Mouse (Mus musculus): ENCODE data around the gene Bin2. TPM values are rescaled to one million over a fixed set of nuclear protein-coding genes. Genes with fewer than 3 reads are reported as not detected.

Bin2 gene
- polyA plus RNA-seq, 1 experiment from 2014 or later = 7.3 TPM

- no peaks in the 10 kb centered on the region for H3K4me1 ChIP-seq
- 52% methylated on average over 5 of the region's 5 CpGs for WGBS
- no peak overlapping the region for H3K9ac ChIP-seq
- no peak for ATAC-seq (ENCODE audit: borderline replicate concordance, extremely low read depth, low FRiP score, low TSS enrichment)
- no peak overlapping the region for H3K4me3 ChIP-seq
- no peak overlapping the region for H3K4me2 ChIP-seq
- H3K27ac ChIP-seq = no peak overlapping the region
- no peaks in the 10 kb centered on the region for H3K9me3 ChIP-seq
- no peaks in the 10 kb centered on the region for H3K36me3 ChIP-seq
- peaks cover 20% of the 10 kb centered on the region for H3K27me3 ChIP-seq
These were observed 31.1 kb upstream of the Bin2 start for GRCm38 (mm10) chr15:100700424-100700823.

- peaks cover 19% of the 10 kb centered on the region for H3K27me3 ChIP-seq
- no peak for ATAC-seq (ENCODE audit: borderline replicate concordance, extremely low read depth, low FRiP score, low TSS enrichment)
- H3K4me3 ChIP-seq = no peak overlapping the region
- WGBS = 57% methylated on average over 6 of the region's 6 CpGs
- H3K4me1 ChIP-seq = no peaks in the 10 kb centered on the region
- H3K9me3 ChIP-seq = no peaks in the 10 kb centered on the region
- H3K9ac ChIP-seq = no peak overlapping the region
- H3K4me2 ChIP-seq = no peak overlapping the region
- no peaks in the 10 kb centered on the region for H3K36me3 ChIP-seq
- no peak overlapping the region for H3K27ac ChIP-seq
These were observed 30.0 kb upstream of the Bin2 start for GRCm38 (mm10) chr15:100699386-100699785.

- Histone ChIP-seq H3K4me3 (no peak overlapping the region), H3K4me2 (no peak overlapping the region), H3K27me3 (peaks cover 5% of the 10 kb centered on the region; the same call in 1 of the 2 replicates), H3K9me3 (no peaks in the 10 kb centered on the region), H3K9ac (no peak overlapping the region), H3K27ac (no peak overlapping the region), H3K36me3 (no peaks in the 10 kb centered on the region), H3K4me1 (no peaks in the 10 kb centered on the region)
- 66% methylated on average over 10 of the region's 10 CpGs for WGBS
- no peak for ATAC-seq (ENCODE audit: borderline replicate concordance, extremely low read depth, low FRiP score, low TSS enrichment)
These were observed 28.7 kb upstream of the Bin2 start for GRCm38 (mm10) chr15:100698078-100698477.

GRCm38 (mm10) chr15:100694406-100694805, 25.1 kb upstream of the Bin2 start:
- H3K27me3 ChIP-seq = no peaks in the 10 kb centered on the region
- no peak for ATAC-seq (ENCODE audit: borderline replicate concordance, extremely low read depth, low FRiP score, low TSS enrichment)
- H3K9me3 ChIP-seq = 0 out of 2 replicates have a peak, but pooled peaks cover 7% of the 10 kb centered on the region
- H3K4me1 ChIP-seq = no peaks in the 10 kb centered on the region
- no peak overlapping the region for H3K27ac ChIP-seq
- no peak overlapping the region for H3K4me3 ChIP-seq
- no peak overlapping the region for H3K4me2 ChIP-seq
- no peaks in the 10 kb centered on the region for H3K36me3 ChIP-seq
- H3K9ac ChIP-seq = no peak overlapping the region
- 83% methylated on average over 9 of the region's 9 CpGs for WGBS

GRCm38 (mm10) chr15:100691990-100692389, 22.6 kb upstream of the Bin2 start:
- H3K9me3 ChIP-seq = 0 out of 2 replicates have a peak, but pooled peaks cover 7% of the 10 kb centered on the region
- H3K27ac ChIP-seq = no peak overlapping the region
- no peak for ATAC-seq (ENCODE audit: borderline replicate concordance, extremely low read depth, low FRiP score, low TSS enrichment)
- no peaks in the 10 kb centered on the region for H3K4me1 ChIP-seq
- H3K4me3 ChIP-seq = no peak overlapping the region
- 54% methylated on average over 3 of the region's 3 CpGs for WGBS
- no peaks in the 10 kb centered on the region for H3K36me3 ChIP-seq
- no peak overlapping the region for H3K9ac ChIP-seq
- H3K27me3 ChIP-seq = no peaks in the 10 kb centered on the region
- H3K4me2 ChIP-seq = no peak overlapping the region

GRCm38 (mm10) chr15:100687430-100687971, 18.1 kb upstream of the Bin2 start, which contains the start of gene Cela1:
Gene Cela1 (minus strand): TSS chr15:100687921.
- H3K36me3 ChIP-seq = no peaks in the 10 kb centered on the region
- 53% methylated on average over 8 of the region's 8 CpGs for WGBS
- no peak within 1 kb of the TSS for H3K27ac ChIP-seq
- 0 out of 2 replicates have a peak, but pooled peaks cover 7% of the 10 kb centered on the region for H3K9me3 ChIP-seq
- peaks cover 8% of the 10 kb centered on the region; the same call in 1 of the 2 replicates for H3K27me3 ChIP-seq
- no peaks in the 10 kb centered on the region for H3K4me1 ChIP-seq
- H3K4me2 ChIP-seq = no peak within 1 kb of the TSS
- H3K4me3 ChIP-seq = no peak within 1 kb of the TSS
- no peak for ATAC-seq (ENCODE audit: borderline replicate concordance, extremely low read depth, low FRiP score, low TSS enrichment)
- H3K9ac ChIP-seq = no peak within 1 kb of the TSS

GRCm38 (mm10) chr15:100686989-100687388, 17.6 kb upstream of the Bin2 start:
- H3K4me1 ChIP-seq = no peaks in the 10 kb centered on the region
- H3K27ac ChIP-seq = no peak overlapping the region
- no peak overlapping the region for H3K4me3 ChIP-seq
- peak; percentile 31; the same call in 1 of the 2 replicates for ATAC-seq (ENCODE audit: borderline replicate concordance, extremely low read depth, low FRiP score, low TSS enrichment)
- H3K9me3 ChIP-seq = 0 out of 2 replicates have a peak, but pooled peaks cover 7% of the 10 kb centered on the region
- peaks cover 8% of the 10 kb centered on the region; the same call in 1 of the 2 replicates for H3K27me3 ChIP-seq
- no peaks in the 10 kb centered on the region for H3K36me3 ChIP-seq
- 39% methylated on average over 12 of the region's 12 CpGs for WGBS
- no peak overlapping the region for H3K9ac ChIP-seq
- H3K4me2 ChIP-seq = no peak overlapping the region

- Histone ChIP-seq H3K9me3 (0 out of 2 replicates have a peak, but pooled peaks cover 7% of the 10 kb centered on the region), H3K4me3 (no peak overlapping the region), H3K36me3 (no peaks in the 10 kb centered on the region), H3K9ac (no peak overlapping the region), H3K4me2 (no peak overlapping the region), H3K27me3 (peaks cover 8% of the 10 kb centered on the region; the same call in 1 of the 2 replicates), H3K4me1 (no peaks in the 10 kb centered on the region), H3K27ac (no peak overlapping the region)
- WGBS = 73% methylated on average over 6 of the region's 6 CpGs
- ATAC-seq (ENCODE audit: borderline replicate concordance, extremely low read depth, low FRiP score, low TSS enrichment) = no peak
These were observed 17.1 kb upstream of the Bin2 start for GRCm38 (mm10) chr15:100686434-100686833.

GRCm38 (mm10) chr15:100685849-100686248, 16.5 kb upstream of the Bin2 start:
- WGBS = 78% methylated on average over 8 of the region's 8 CpGs
- Histone ChIP-seq H3K4me1 (no peaks in the 10 kb centered on the region), H3K4me2 (no peak overlapping the region), H3K27me3 (peaks cover 8% of the 10 kb centered on the region; the same call in 1 of the 2 replicates), H3K27ac (no peak overlapping the region), H3K4me3 (no peak overlapping the region), H3K9me3 (0 out of 2 replicates have a peak, but pooled peaks cover 7% of the 10 kb centered on the region), H3K36me3 (no peaks in the 10 kb centered on the region), H3K9ac (no peak overlapping the region)
- ATAC-seq (ENCODE audit: borderline replicate concordance, extremely low read depth, low FRiP score, low TSS enrichment) = no peak

GRCm38 (mm10) chr15:100685255-100685654, 15.9 kb upstream of the Bin2 start:
- Histone ChIP-seq H3K9ac (no peak overlapping the region), H3K9me3 (0 out of 2 replicates have a peak, but pooled peaks cover 2% of the 10 kb centered on the region), H3K4me1 (no peaks in the 10 kb centered on the region), H3K36me3 (no peaks in the 10 kb centered on the region), H3K27me3 (peaks cover 8% of the 10 kb centered on the region; the same call in 1 of the 2 replicates), H3K4me2 (0 out of 2 replicates have a peak overlapping the region, but pooled peaks have one; percentile 10), H3K4me3 (no peak overlapping the region), H3K27ac (no peak overlapping the region)
- ATAC-seq (ENCODE audit: borderline replicate concordance, extremely low read depth, low FRiP score, low TSS enrichment) = no peak
- WGBS = 23% methylated on average over 13 of the region's 13 CpGs

GRCm38 (mm10) chr15:100684450-100684849, 15.1 kb upstream of the Bin2 start:
- 28% methylated on average over 10 of the region's 10 CpGs for whole genome bisulfite sequencing
- no peak for ATAC-seq (ENCODE audit: borderline replicate concordance, extremely low read depth, low FRiP score, low TSS enrichment)
- no peaks in the 10 kb centered on the region for H3K9me3 ChIP-seq
- H3K4me3 ChIP-seq = no peak overlapping the region
- H3K27me3 ChIP-seq = peaks cover 8% of the 10 kb centered on the region; the same call in 1 of the 2 replicates
- H3K36me3 ChIP-seq = no peaks in the 10 kb centered on the region
- 0 out of 2 replicates have a peak overlapping the region, but pooled peaks have one; percentile 10 for H3K4me2 ChIP-seq
- H3K4me1 ChIP-seq = no peaks in the 10 kb centered on the region
- no peak overlapping the region for H3K9ac ChIP-seq
- no peak overlapping the region for H3K27ac ChIP-seq

- Histone ChIP-seq H3K36me3 (no peaks in the 10 kb centered on the region), H3K27me3 (peaks cover 8% of the 10 kb centered on the region; the same call in 1 of the 2 replicates), H3K4me2 (no peak overlapping the region), H3K9me3 (no peaks in the 10 kb centered on the region), H3K9ac (no peak overlapping the region), H3K4me1 (no peaks in the 10 kb centered on the region), H3K27ac (no peak overlapping the region), H3K4me3 (no peak overlapping the region)
- ATAC-seq (ENCODE audit: borderline replicate concordance, extremely low read depth, low FRiP score, low TSS enrichment) = no peak
- 41% methylated on average over 2 of the region's 2 CpGs for WGBS
These were observed 13.7 kb upstream of the Bin2 start for GRCm38 (mm10) chr15:100683041-100683440.
